Mouse (Mus musculus) neural tube, embryonic 14.5 days (tissue): ENCODE measurements at regions not wholly inside any gene's neighbourhood (a gene's known extent, or its start where the extent isn't known, plus 50 kb on each side); places are given as distances from the start of the nearest gene placed in this dataset.

Experiments used
- ATAC-seq: fragments of 200-750 bp; cut with Nextera tagmentation; 2 replicates; pipeline ENCODE4 v1.8.0; 2017; ENCODE audit warnings: low read depth, mild to moderate bottlenecking, moderate TSS enrichment, moderate library complexity
- H3K27ac ChIP-seq: fragments of 300-500 bp; sonication (generic); 2 replicates; pipeline ENCODE4 v1.5.1; 2014; ENCODE audit warnings: low read depth, mild to moderate bottlenecking, control low read depth, low read length, moderate library complexity, mixed read lengths
- H3K27me3 ChIP-seq: fragments of 300-500 bp; sonication (generic); 2 replicates; pipeline ENCODE4 v1.6.1; 2014; ENCODE audit warnings: low read length; ENCODE audit not compliant: control insufficient read depth, insufficient read depth
- H3K36me3 ChIP-seq: fragments of 300-500 bp; sonication (generic); 2 replicates; pipeline ENCODE4 v1.6.1; 2014; ENCODE audit warnings: low read length, mixed read lengths; ENCODE audit not compliant: control insufficient read depth, insufficient read depth
- H3K4me1 ChIP-seq: fragments of 300-500 bp; sonication (generic); 2 replicates; pipeline ENCODE4 v1.6.1; 2014; ENCODE audit warnings: low read length; ENCODE audit not compliant: control insufficient read depth, insufficient read depth
- H3K4me2 ChIP-seq: fragments of 300-500 bp; sonication (generic); 2 replicates; pipeline ENCODE4 v1.6.1; 2014; ENCODE audit warnings: mild to moderate bottlenecking, low read depth, low read length, control low read depth
- H3K4me3 ChIP-seq: fragments of 300-500 bp; sonication (generic); 2 replicates; pipeline ENCODE4 v1.5.1; 2014; ENCODE audit warnings: low read depth, low read length, control low read depth, mixed read lengths
- H3K9ac ChIP-seq: fragments of 300-500 bp; sonication (generic); replicated peaks from 2 replicates; pipeline ENCODE4 v1.6.1; 2014; ENCODE audit warnings: low read depth, mild to moderate bottlenecking, control low read depth, low read length, mixed read lengths
- H3K9me3 ChIP-seq: fragments of 300-500 bp; sonication (generic); 2 replicates; pipeline ENCODE4 v1.6.1; 2016; ENCODE audit warnings: low read length; ENCODE audit not compliant: control insufficient read depth
- WGBS: fragments of 180-500 bp; shearing (Covaris S2); extraction: QIAGEN DNeasy Blood & Tissue Kit; methylation state at CpG from one replicate; pipeline ENCODE4 v1.1.7; 2014; 5-methylcytosine and 5-hydroxymethylcytosine counted together

GRCm38 (mm10) chr1:128824916-128825683, 233.0 kb upstream of the Cxcr4 start:
- 70% methylated on average over 11 of the region's 11 CpGs for WGBS
- no peaks in the 10 kb centered on the region for H3K9me3 ChIP-seq
- H3K4me2 ChIP-seq: no peak overlapping the region
- no peak overlapping the region for H3K27ac ChIP-seq
- H3K9ac ChIP-seq: no peak overlapping the region
- no peaks in the 10 kb centered on the region for H3K4me1 ChIP-seq
- no peaks in the 10 kb centered on the region for H3K27me3 ChIP-seq
- no peak overlapping the region for H3K4me3 ChIP-seq
- no peaks in the 10 kb centered on the region for H3K36me3 ChIP-seq
- no peak for ATAC-seq

GRCm38 (mm10) chr1:128824235-128824634, 232.1 kb upstream of the Cxcr4 start:
- Histone ChIP-seq H3K27me3 (no peaks in the 10 kb centered on the region), H3K4me3 (no peak overlapping the region), H3K36me3 (no peaks in the 10 kb centered on the region), H3K9me3 (no peaks in the 10 kb centered on the region), H3K4me1 (no peaks in the 10 kb centered on the region), H3K27ac (no peak overlapping the region), H3K9ac (no peak overlapping the region), H3K4me2 (no peak overlapping the region)
- ATAC-seq: peak; percentile 55; the same call in 1 of the 2 replicates
- 11% methylated on average over 8 of the region's 8 CpGs for WGBS

DNA sequence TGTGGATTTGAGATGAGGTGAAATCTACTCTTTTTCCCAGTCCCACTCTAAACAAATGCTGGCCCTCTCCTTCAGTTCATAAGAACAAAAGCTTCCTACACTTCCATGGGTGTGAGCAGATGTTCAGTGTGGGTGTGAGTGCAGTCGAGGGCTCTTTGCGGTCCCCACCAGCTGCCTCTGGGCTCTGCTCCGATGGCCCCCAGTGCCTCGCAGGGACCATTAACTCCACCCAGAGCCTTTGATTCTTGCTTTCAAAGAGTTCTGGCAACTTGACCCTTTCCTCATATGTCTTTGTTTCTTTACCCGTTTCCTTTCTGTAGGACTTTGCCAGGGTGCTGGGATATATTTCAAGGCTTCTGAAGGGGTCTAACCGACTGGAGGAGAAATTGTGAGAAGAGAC, 229.9 kb upstream of the Cxcr4 start:
- ATAC-seq: no peak
- no peaks in the 10 kb centered on the region for H3K36me3 ChIP-seq
- H3K4me3 ChIP-seq: no peak overlapping the region
- H3K27me3 ChIP-seq: no peaks in the 10 kb centered on the region
- 32% methylated on average over 6 of the region's 6 CpGs for WGBS
- H3K4me1 ChIP-seq: no peaks in the 10 kb centered on the region
- no peak overlapping the region for H3K9ac ChIP-seq
- H3K9me3 ChIP-seq: no peaks in the 10 kb centered on the region
- H3K4me2 ChIP-seq: no peak overlapping the region
- no peak overlapping the region for H3K27ac ChIP-seq

DNA sequence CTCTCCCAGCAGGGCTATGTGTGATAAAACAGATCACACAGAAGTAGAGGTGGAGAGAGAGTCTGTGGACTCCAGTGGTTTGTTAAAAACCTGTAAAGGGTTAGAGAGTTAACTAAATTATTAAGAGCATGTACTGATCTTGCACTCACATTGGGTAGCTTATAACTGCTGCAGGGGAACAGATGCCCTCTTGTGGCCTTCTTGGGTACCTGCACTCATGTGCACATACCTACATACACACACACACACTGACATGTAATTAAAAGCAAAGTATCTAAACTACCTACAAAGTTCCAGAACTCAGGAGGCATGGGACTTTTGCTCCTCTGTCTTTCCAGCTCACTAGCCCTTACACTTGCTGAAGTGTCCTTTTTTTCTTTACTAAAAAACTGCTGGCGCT, 228.4 kb upstream of the Cxcr4 start:
- Histone ChIP-seq H3K4me1 (no peaks in the 10 kb centered on the region), H3K36me3 (no peaks in the 10 kb centered on the region), H3K4me2 (no peak overlapping the region), H3K27ac (no peak overlapping the region), H3K9me3 (no peaks in the 10 kb centered on the region), H3K4me3 (no peak overlapping the region), H3K27me3 (no peaks in the 10 kb centered on the region), H3K9ac (no peak overlapping the region)
- 97% methylated on average over 1 of the region's 1 CpGs for WGBS
- no peak for ATAC-seq

- H3K36me3 ChIP-seq: no peaks in the 10 kb centered on the region
- H3K27ac ChIP-seq: no peak overlapping the region
- no peaks in the 10 kb centered on the region for H3K27me3 ChIP-seq
- H3K9ac ChIP-seq: no peak overlapping the region
- no peaks in the 10 kb centered on the region for H3K4me1 ChIP-seq
- no peaks in the 10 kb centered on the region for H3K9me3 ChIP-seq
- H3K4me3 ChIP-seq: no peak overlapping the region
- ATAC-seq: no peak
- 90% methylated on average over 6 of the region's 6 CpGs for WGBS
- H3K4me2 ChIP-seq: no peak overlapping the region
Measured at GRCm38 (mm10) chr1:128819611-128820010, 227.5 kb upstream of the Cxcr4 start.

GRCm38 (mm10) chr1:128813379-128813778, 221.3 kb upstream of the Cxcr4 start:
- WGBS: 83% methylated on average over 5 of the region's 5 CpGs
- H3K27ac ChIP-seq: no peak overlapping the region
- H3K4me1 ChIP-seq: no peaks in the 10 kb centered on the region
- H3K36me3 ChIP-seq: no peaks in the 10 kb centered on the region
- no peak overlapping the region for H3K4me2 ChIP-seq
- H3K9me3 ChIP-seq: no peaks in the 10 kb centered on the region
- H3K27me3 ChIP-seq: no peaks in the 10 kb centered on the region
- no peak for ATAC-seq
- H3K4me3 ChIP-seq: no peak overlapping the region
- H3K9ac ChIP-seq: no peak overlapping the region

- H3K4me2 ChIP-seq: no peak overlapping the region
- H3K9me3 ChIP-seq: no peaks in the 10 kb centered on the region
- H3K27me3 ChIP-seq: no peaks in the 10 kb centered on the region
- ATAC-seq: no peak
- WGBS: 78% methylated on average over 3 of the region's 3 CpGs
- no peak overlapping the region for H3K27ac ChIP-seq
- H3K36me3 ChIP-seq: no peaks in the 10 kb centered on the region
- H3K4me3 ChIP-seq: no peak overlapping the region
- H3K9ac ChIP-seq: no peak overlapping the region
- no peaks in the 10 kb centered on the region for H3K4me1 ChIP-seq
Measured at GRCm38 (mm10) chr1:128810860-128811259, 218.8 kb upstream of the Cxcr4 start.

- no peak overlapping the region for H3K27ac ChIP-seq
- WGBS: 55% methylated on average over 2 of the region's 2 CpGs
- H3K36me3 ChIP-seq: no peaks in the 10 kb centered on the region
- no peak overlapping the region for H3K4me2 ChIP-seq
- H3K9ac ChIP-seq: no peak overlapping the region
- H3K9me3 ChIP-seq: no peaks in the 10 kb centered on the region
- ATAC-seq: no peak
- no peaks in the 10 kb centered on the region for H3K27me3 ChIP-seq
- no peaks in the 10 kb centered on the region for H3K4me1 ChIP-seq
- H3K4me3 ChIP-seq: no peak overlapping the region
Measured at GRCm38 (mm10) chr1:128810094-128810493, 218.0 kb upstream of the Cxcr4 start.

DNA sequence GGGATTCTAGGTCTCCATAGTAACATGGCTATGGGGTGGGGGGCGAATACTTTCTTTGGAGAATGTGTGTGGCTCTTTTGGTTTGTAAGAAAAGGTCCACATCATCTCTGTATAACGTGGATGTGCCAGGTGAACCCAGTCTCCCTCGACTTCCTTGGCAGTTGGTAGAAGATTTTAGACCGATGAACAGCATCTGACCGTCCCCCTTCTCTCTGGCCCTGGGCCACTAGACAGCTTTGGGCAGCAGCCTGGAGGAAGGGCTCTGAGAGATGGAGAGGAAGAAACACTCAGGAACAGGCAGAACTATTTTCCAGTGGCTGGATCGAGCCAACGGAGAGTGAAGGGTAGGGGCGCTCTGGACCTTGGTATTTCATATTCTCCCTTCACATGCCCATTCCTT, 217.5 kb upstream of the Cxcr4 start:
- 89% methylated on average over 8 of the region's 8 CpGs for WGBS
- no peak for ATAC-seq
- no peak overlapping the region for H3K4me3 ChIP-seq
- H3K27me3 ChIP-seq: no peaks in the 10 kb centered on the region
- H3K4me2 ChIP-seq: no peak overlapping the region
- H3K4me1 ChIP-seq: no peaks in the 10 kb centered on the region
- no peaks in the 10 kb centered on the region for H3K36me3 ChIP-seq
- no peaks in the 10 kb centered on the region for H3K9me3 ChIP-seq
- no peak overlapping the region for H3K9ac ChIP-seq
- H3K27ac ChIP-seq: no peak overlapping the region
